Mouse (Mus musculus) regulatory T cell (primary cell): ENCODE measurements around the gene Med16.
"Not testable (repeated sequence)": the region's sequence is repeated elsewhere in the genome, so short reads cannot be mapped to it uniquely, and the experiment has no call there.

Experiments
- in situ Hi-C: fragments of 300-600 bp; cut with MboI, MseI; formaldehyde crosslinking; loops from one replicate; pipeline ENCODE4 v1.15.1; 2025; ENCODE audit warnings: high pct_unique_total_duplicates

The Med16 gene

GRCm38 (mm10) chr10:79917532-79918100 is 8.9 kb upstream of the Med16 start:
- in situ Hi-C loops, result no loop called here

DNA sequence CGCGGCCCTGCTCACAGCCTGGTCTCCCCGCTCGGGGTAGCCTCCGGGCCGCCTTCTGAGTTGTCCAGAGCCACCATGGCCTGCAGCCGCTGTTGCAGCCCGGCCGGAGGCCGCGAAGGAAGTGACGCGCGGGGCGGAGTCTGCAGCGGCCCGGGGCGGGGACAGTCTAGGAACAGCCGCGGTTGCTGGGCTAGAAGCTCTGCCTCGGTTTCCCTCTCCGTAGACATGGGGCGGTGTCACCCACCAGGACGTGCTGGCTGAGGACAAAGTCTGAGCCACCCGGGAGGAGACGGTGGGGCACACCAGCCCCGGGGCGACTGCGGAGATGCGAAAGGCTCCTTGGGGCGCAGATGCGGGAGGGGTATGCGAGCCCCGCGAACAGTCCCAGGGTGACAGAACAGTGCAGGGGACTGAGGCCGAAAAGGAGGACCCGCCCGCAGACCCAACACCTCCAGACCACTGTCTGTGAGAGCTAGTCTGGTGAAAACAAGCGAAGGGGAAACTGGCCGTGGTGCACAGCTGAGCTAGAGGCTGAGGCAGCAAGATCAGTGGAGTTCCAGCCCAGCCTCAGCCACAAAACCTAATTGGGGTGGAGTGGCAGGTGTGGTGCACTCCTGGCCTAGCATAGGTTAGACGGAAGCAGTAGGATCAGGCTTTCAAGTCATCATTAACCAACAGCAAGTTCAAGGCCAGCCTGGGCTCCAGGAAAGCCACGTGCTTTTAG is 8.2 kb upstream of the Med16 start, which contains the start of gene Kiss1r:
TSS of gene Kiss1r (plus strand) at position 164 of the 724 bp plus-strand sequence.
- in situ Hi-C loops, result no loop called here

GRCm38 (mm10) chr10:79916081-79916480 is 7.4 kb upstream of the Med16 start:
- in situ Hi-C loops, result no loop called here

GRCm38 (mm10) chr10:79914948-79915596 is 6.3 kb upstream of the Med16 start:
- in situ Hi-C loops, result no loop called here

- in situ Hi-C loops, result no loop called here
Observed at GRCm38 (mm10) chr10:79914131-79914947, 5.6 kb upstream of the Med16 start.

DNA sequence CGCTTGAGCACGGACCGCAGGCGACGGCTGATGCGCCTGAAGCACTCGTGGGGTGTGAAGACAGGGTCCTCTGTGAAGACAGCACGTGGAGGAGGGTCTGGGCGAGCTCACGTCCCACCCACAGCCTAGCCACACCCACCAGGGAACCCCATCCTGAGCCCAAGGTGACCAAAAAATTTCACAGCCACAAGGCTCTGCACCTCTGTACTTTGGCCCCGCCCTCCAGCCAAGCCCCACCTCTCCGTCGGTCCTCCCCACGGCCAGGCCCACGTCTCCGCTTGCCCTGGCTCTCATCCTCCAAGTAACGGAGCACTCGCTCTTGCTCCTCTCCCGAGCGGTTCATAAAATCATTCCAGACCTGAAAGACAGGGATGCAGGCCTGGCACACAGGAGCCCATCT is 3.7 kb upstream of the Med16 start:
- in situ Hi-C loops, result no loop called here

- in situ Hi-C loops, result no loop called here
Observed at GRCm38 (mm10) chr10:79910556-79910955, 1.8 kb upstream of the Med16 start, which contains the start of gene Gm26602. TSS of gene Gm26602 (plus strand) at chr10:79910856.

- in situ Hi-C loops, result no loop called here
Observed at GRCm38 (mm10) chr10:79909092-79909922, 584 bp upstream of the Med16 start.

- in situ Hi-C loops, result no loop called here
Observed at GRCm38 (mm10) chr10:79907415-79907814, 1.3 kb downstream of the Med16 start.

- in situ Hi-C loops, result no loop called here
Observed at GRCm38 (mm10) chr10:79906712-79907111, 2.0 kb downstream of the Med16 start.

DNA sequence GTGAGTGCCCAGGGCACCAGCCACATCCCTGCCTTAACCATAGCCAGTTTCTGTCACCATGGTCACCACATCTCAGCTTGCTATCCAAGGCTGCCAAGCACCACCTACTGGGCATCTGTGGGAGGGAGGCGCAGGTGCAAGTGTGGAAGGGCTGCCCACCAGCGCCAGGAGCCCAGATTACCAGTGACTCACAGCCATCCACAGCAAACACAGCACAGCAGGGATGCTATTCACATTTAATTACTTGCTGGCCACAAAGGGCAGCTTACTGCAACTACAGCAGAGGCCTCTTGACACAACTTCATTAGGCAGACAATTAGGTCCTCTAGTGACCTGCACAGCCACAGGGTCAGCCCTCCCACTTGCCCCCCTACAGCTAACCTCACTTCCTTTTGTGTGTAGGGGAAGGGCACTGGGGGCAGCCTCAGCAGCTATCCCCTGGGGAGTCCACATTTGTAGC is 7.7 kb downstream of the Med16 start:
- in situ Hi-C loops, result no loop called here

DNA sequence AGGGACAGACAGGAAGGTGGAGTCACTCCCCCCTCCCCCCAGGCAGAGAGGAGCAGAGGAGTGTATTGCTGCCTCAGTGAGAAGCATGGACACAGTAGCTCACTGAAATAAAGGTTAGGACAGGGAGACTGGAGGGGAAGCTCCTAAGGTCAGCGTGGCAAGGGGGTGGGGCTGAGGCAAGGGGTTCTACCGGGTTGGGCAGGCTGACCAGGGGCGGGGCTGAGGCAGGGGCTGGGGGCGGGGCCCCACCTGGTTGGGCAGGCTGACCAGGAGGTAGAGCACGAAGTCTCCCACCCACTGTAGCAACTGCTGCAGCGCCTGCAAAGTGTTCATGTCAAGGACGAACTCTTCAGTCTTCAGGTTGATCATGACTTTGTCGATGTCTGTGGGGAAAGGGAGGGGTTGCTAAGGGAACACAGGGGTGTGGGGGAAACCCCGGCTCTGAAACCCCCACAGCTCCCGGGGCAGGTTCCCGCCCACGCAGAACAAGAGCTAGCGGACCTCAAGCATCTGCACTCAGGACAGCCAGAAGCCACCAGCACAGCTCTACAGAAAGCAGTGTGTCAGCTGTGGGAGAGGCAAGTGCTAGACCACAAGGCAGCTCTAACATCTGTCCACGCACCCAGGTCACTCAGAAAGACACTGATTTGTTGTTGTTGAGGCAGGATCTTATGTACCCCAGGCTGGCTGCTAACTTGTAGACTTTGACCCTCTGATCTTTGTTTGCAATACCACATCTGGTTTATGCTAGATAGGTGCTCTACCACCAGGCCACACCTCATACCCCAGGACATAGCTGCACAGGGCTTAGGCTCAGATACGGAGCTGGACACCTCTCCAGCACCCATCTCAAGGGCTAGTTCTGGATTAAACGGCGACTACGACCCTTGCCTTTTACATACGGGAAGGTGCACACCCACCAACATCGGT is 11.1 kb downstream of the Med16 start:
- in situ Hi-C loops, result loop anchor here (5.0 kb wide), 1 partner anchor 40 kb away; no protein-coding TSS in a partner anchor

DNA sequence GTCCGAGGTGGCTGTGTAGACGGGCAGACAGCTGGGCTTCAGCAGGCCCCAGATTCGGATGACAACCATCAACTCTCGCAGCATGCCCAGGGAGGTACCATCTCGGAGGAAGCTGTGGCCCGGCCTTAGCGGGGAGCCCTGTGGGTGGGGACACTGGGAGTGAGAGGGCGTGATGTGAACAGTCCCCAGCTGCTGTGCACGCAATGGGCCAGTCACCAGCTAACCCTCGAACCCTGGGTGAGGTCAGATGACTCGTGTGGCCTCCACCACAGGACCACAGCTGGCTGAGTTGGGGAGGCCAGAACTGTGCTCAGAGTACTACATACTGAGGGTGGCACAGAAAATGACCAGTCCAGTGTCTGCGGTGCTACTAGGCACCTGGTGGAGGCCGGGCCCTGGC is 11.9 kb downstream of the Med16 start:
- in situ Hi-C loops, result loop anchor here (5.0 kb wide), 1 partner anchor 40 kb away; no protein-coding TSS in a partner anchor

GRCm38 (mm10) chr10:79896306-79896705 is 12.4 kb downstream of the Med16 start:
- in situ Hi-C loops, result loop anchor here (5.0 kb wide), 1 partner anchor 41 kb away; no protein-coding TSS in a partner anchor

- in situ Hi-C loops, result not testable (repeated sequence)
Observed at GRCm38 (mm10) chr10:79892451-79893118, 16.1 kb downstream of the Med16 start.

- in situ Hi-C loops, result no loop called here
Observed at GRCm38 (mm10) chr10:79890670-79891069, 18.1 kb downstream of the Med16 start, which contains the start of gene Cfd. TSS of gene Cfd (plus strand) at chr10:79890853.

GRCm38 (mm10) chr10:79889386-79889785 is 19.3 kb downstream of the Med16 start:
- in situ Hi-C loops, result no loop called here

GRCm38 (mm10) chr10:79886611-79887010 is 22.1 kb downstream of the Med16 start:
- in situ Hi-C loops, result no loop called here

DNA sequence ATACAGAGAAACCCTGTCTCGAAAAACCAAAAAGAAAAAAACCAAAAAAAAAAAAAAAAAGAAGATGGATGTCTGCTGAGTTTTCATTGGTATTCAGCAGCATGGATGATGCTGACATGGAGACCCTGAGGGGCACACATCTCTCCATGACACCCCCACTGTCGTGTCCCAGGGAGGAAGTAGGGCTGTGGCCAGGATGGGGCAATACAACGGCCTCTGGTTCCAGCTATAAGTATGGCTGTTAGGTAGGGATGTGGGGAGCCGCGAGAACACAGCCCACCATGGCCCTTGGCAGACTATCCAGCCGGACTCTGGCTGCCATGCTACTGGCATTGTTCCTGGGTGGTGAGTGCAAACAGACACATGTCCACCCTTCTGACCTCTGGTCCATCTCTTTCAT is 22.7 kb downstream of the Med16 start, which contains the start of gene Elane:
TSS of gene Elane (plus strand) at position 194 of the 400 bp plus-strand sequence.
- in situ Hi-C loops, result no loop called here
